In the genomic region with DNA sequence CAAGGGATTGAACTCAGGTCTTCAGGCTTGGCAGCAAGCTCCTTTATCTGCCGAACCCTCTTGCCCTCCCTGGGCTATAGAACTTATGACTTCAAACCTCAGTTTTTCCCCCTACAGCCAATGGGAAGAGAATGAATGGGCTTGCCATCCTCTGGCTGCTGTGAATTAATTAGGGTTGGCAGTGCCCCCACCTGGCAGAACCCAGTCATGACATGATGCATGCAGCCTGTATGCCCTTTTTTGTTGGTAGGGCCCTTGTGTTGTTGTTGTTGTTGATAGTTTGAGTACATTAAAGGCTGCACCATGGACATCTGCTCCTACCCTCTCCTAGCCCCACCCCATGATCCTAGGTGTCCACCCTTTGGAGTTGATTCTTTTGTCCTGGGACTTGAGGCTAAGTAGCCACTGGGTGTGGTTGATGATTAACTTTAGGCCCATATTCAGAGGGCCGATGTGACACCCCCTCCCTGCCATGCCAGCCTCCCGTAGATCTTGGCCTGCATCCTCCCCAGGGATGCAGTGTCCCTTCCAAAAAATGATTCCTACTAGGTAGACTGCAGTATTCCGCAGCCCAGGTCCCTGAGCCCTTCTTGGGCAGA, we compare ENCODE assay signal across 8 mouse cellular contexts. TPM values are rescaled to one million over a fixed set of nuclear protein-coding genes. Genes with fewer than 3 reads are reported as not detected.
A peak's percentile ranks its signal among the peaks of the same experiment; 100 is the strongest.
DNase-seq lines count a peak whose midpoint lies in the region; ATAC-seq lines count a peak whose summit lies in the region.

No protein-coding gene starts in this region.

- 60% methylated on average over 4 of the region's 4 CpGs for WGBS in liver, embryonic 12.5 days (ENCODE audit: insufficient replicate concordance)
- WGBS in heart, embryonic 11.5 days (ENCODE audit: insufficient replicate concordance): 74% methylated on average over 4 of the region's 4 CpGs
- 73% methylated on average over 4 of the region's 4 CpGs for WGBS in limb, embryonic 13.5 days

- no peak overlapping the region for H3K4me3 ChIP-seq in liver, embryonic 12.5 days
- no peak overlapping the region for H3K4me3 ChIP-seq in heart, embryonic 11.5 days (ENCODE audit: low read depth, low read length)
- no peak overlapping the region for H3K4me3 ChIP-seq in limb, embryonic 13.5 days

- no peaks in the 10 kb centered on the region for H3K27me3 ChIP-seq in liver, embryonic 12.5 days (replicated peaks)
- no peaks in the 10 kb centered on the region for H3K27me3 ChIP-seq in heart, embryonic 11.5 days (ENCODE audit: control insufficient read depth, insufficient read depth, low read length)
- H3K27me3 ChIP-seq in limb, embryonic 13.5 days: no peaks in the 10 kb centered on the region

- H3K9me3 ChIP-seq in liver, embryonic 12.5 days (replicated peaks): no peaks in the 10 kb centered on the region
- H3K9me3 ChIP-seq in heart, embryonic 11.5 days (replicated peaks; ENCODE audit: control insufficient read depth, low read length): no peaks in the 10 kb centered on the region
- H3K9me3 ChIP-seq in limb, embryonic 13.5 days: no peaks in the 10 kb centered on the region

- peaks cover 44% of the 10 kb centered on the region for H3K4me1 ChIP-seq in liver, embryonic 12.5 days
- peaks cover 61% of the 10 kb centered on the region for H3K4me1 ChIP-seq in heart, embryonic 11.5 days (ENCODE audit: control insufficient read depth, insufficient read depth, low read length)
- peaks cover 76% of the 10 kb centered on the region for H3K4me1 ChIP-seq in limb, embryonic 13.5 days

- ATAC-seq in liver, embryonic 12.5 days: no peak
- ATAC-seq in heart, embryonic 11.5 days (replicated peaks; ENCODE audit: insufficient number of reproducible peaks, low FRiP score, low TSS enrichment): no peak
- ATAC-seq in limb, embryonic 13.5 days (ENCODE audit: low FRiP score, low read depth): no peak

- no peak overlapping the region for H3K9ac ChIP-seq in liver, embryonic 12.5 days
- peak overlapping the region; percentile 39; the same call in 1 of the 2 replicates for H3K9ac ChIP-seq in heart, embryonic 11.5 days (ENCODE audit: low read depth, low read length)
- no peak overlapping the region for H3K9ac ChIP-seq in limb, embryonic 13.5 days

- no peak overlapping the region for H3K27ac ChIP-seq in liver, embryonic 12.5 days
- H3K27ac ChIP-seq in heart, embryonic 11.5 days (ENCODE audit: low read depth, low read length): peak overlapping the region; percentile 36
- H3K27ac ChIP-seq in limb, embryonic 13.5 days: peak overlapping the region; percentile 88

- peak; percentile 57 for DNase-seq in liver
- DNase-seq in adrenal gland, postnatal 36 days: peak; percentile 61 to 67
- peak; percentile 75 for DNase-seq in naive thymus-derived CD4-positive, alpha-beta T cell, adult 2 months (ENCODE audit: low read depth)
- no peak for DNase-seq in yolk sac, embryonic 10.5 days (ENCODE audit: low spot score)
- DNase-seq in layer of hippocampus, adult 9-11 months: no peak

- no peaks in the 10 kb centered on the region for H3K36me3 ChIP-seq in liver, embryonic 12.5 days
- H3K36me3 ChIP-seq in heart, embryonic 11.5 days (ENCODE audit: control insufficient read depth, insufficient read depth, low read length): no peaks in the 10 kb centered on the region
- H3K36me3 ChIP-seq in limb, embryonic 13.5 days: no peaks in the 10 kb centered on the region

- no peak overlapping the region for H3K4me2 ChIP-seq in liver, embryonic 12.5 days
- no peak overlapping the region for H3K4me2 ChIP-seq in heart, embryonic 11.5 days
- H3K4me2 ChIP-seq in limb, embryonic 13.5 days (replicated peaks): peak overlapping the region; percentile 37; the same call in 1 of the 2 replicates

RNA-seq across cellular contexts. Expression of a gene that starts 57.6 kb away (rescaled TPM):
- polyA plus RNA-seq in liver, embryonic 12.5 days (2016; fragmentation: Nextera tagmentation; extraction: Ambion mirVana): 10.3 and 11.0 TPM in 2 replicates
- total RNA-seq in adrenal gland, postnatal 36 days (2021): 10 to 100 TPM; 68.0 to 75.3 TPM
- 21.3 and 27.2 TPM in 2 replicates for polyA plus RNA-seq in heart, embryonic 11.5 days (2014; fragmentation: Nextera tagmentation; extraction: Ambion mirVana)
- polyA plus RNA-seq in limb, embryonic 13.5 days (2015; fragmentation: Nextera tagmentation; extraction: Ambion mirVana): 17.0 and 17.7 TPM in 2 replicates

Comparison
In these comparisons a context has a peak if more than half of its experiments do, and no peak if none do; other contexts are left out.
1. DNase-seq: peak in liver (single experiment), adrenal gland, postnatal 36 days (2 of 2) and naive thymus-derived CD4-positive, alpha-beta T cell, adult 2 months (single experiment); none in yolk sac, embryonic 10.5 days (single experiment) and layer of hippocampus, adult 9-11 months (single experiment).